Mouse (Mus musculus) left cerebral cortex, adult 2 months (tissue): ENCODE results near the gene C1ra. TPM values are rescaled to one million over a fixed set of nuclear protein-coding genes. Genes with fewer than 3 reads are reported as not detected.
"Not testable (repeated sequence)": the region's sequence is repeated elsewhere in the genome, so short reads cannot be mapped to it uniquely, and the experiment has no call there.

Experiments
- DNase-seq, 2 experiments: peaks; one replicate each; pipeline ENCODE4 v3.0.0; 2021 to 2022; ENCODE audit warnings: low spot score in 2 of 2, mixed read lengths in 1 of 2; ENCODE audit errors: extremely low spot score in 1 of 2
- H3K27ac ChIP-seq: fragments of 200-600 bp; 2 replicates; pipeline ENCODE4 v1.8.1; 2022
- H3K4me3 ChIP-seq: fragments of 200-600 bp; 2 replicates; pipeline ENCODE4 v1.8.1; 2022
- CTCF ChIP-seq: fragments of 200-600 bp; IDR thresholded peaks from 2 replicates; pipeline ENCODE4 v1.8.1; 2022; ENCODE audit warnings: antibody characterized with exemption, mild to moderate bottlenecking, moderate library complexity
- intact Hi-C: fragments of 180-260 bp; cut with DNase I; formaldehyde crosslinking; loops from one replicate; pipeline ENCODE4 v1.15.1; 2025
- total RNA-seq, 2 experiments: library from RNA; stranded (reverse); gene quantifications; 2 replicates each; pipeline ENCODE4 v1.2.3; 2021

C1ra gene
- total RNA-seq, 2 experiments from 2014 or later: 1.5 to 1.8 TPM

- H3K4me3 ChIP-seq: no peak overlapping the region
- no peak for DNase-seq
- no peak for TF ChIP-seq CTCF
- H3K27ac ChIP-seq: no peak overlapping the region
- intact Hi-C loops: no loop called here
Observed at GRCm38 (mm10) chr6:124527881-124528280, 15.7 kb downstream of the C1ra start.

GRCm38 (mm10) chr6:124531077-124531476 lies 18.9 kb downstream of the C1ra start:
- H3K4me3 ChIP-seq: no peak overlapping the region
- intact Hi-C loops: no loop called here
- H3K27ac ChIP-seq: no peak overlapping the region
- DNase-seq: no peak
- no peak for TF ChIP-seq CTCF

GRCm38 (mm10) chr6:124536125-124536829 lies 24.1 kb downstream of the C1ra start:
- intact Hi-C loops, H3K27ac ChIP-seq, H3K4me3 ChIP-seq, DNase-seq: not testable (repeated sequence)

- H3K27ac ChIP-seq, H3K4me3 ChIP-seq, DNase-seq, intact Hi-C loops: not testable (repeated sequence)
Observed at GRCm38 (mm10) chr6:124541176-124541575, 29.0 kb downstream of the C1ra start.

- not testable (repeated sequence) for H3K4me3 ChIP-seq, H3K27ac ChIP-seq
- TF ChIP-seq CTCF: peak; percentile 68
- peak; percentile 26 to 49 for DNase-seq
- intact Hi-C loops: loop anchor here (1.0 to 2.0 kb wide), 3 partner anchors 29 to 61 kb away; partner anchors contain the start of genes C1ra and C1rl
Observed at GRCm38 (mm10) chr6:124542284-124542683, 30.1 kb downstream of the C1ra start, which contains the start of gene C1s1. Gene C1s1, minus strand, starts transcription at chr6:124542359.

GRCm38 (mm10) chr6:124544466-124544865 lies 32.3 kb downstream of the C1ra start:
- Histone ChIP-seq H3K4me3 (no peak overlapping the region), H3K27ac (no peak overlapping the region)
- no peak for DNase-seq
- intact Hi-C loops: no loop called here
- TF ChIP-seq CTCF: peak; percentile 34

GRCm38 (mm10) chr6:124545425-124545824 lies 33.2 kb downstream of the C1ra start:
- intact Hi-C loops: no loop called here
- peak; percentile 21 for TF ChIP-seq CTCF
- Histone ChIP-seq H3K4me3 (no peak overlapping the region), H3K27ac (no peak overlapping the region)
- no peak for DNase-seq

- DNase-seq, H3K4me3 ChIP-seq, intact Hi-C loops, H3K27ac ChIP-seq: not testable (repeated sequence)
Observed at GRCm38 (mm10) chr6:124547979-124548378, 35.8 kb downstream of the C1ra start.

- Histone ChIP-seq H3K27ac (no peak overlapping the region), H3K4me3 (no peak overlapping the region)
- intact Hi-C loops: no loop called here
- no peak for TF ChIP-seq CTCF
- no peak for DNase-seq
Observed at GRCm38 (mm10) chr6:124549023-124549550, 36.9 kb downstream of the C1ra start.

GRCm38 (mm10) chr6:124552766-124553165 lies 40.6 kb downstream of the C1ra start:
- Histone ChIP-seq H3K27ac (no peak overlapping the region), H3K4me3 (no peak overlapping the region)
- DNase-seq: no peak
- intact Hi-C loops: no loop called here
- no peak for TF ChIP-seq CTCF

- H3K27ac ChIP-seq, DNase-seq, H3K4me3 ChIP-seq, intact Hi-C loops: not testable (repeated sequence)
Observed at GRCm38 (mm10) chr6:124555956-124556355, 43.8 kb downstream of the C1ra start.

- DNase-seq, H3K4me3 ChIP-seq, H3K27ac ChIP-seq, intact Hi-C loops: not testable (repeated sequence)
Observed at GRCm38 (mm10) chr6:124561156-124561555, 49.0 kb downstream of the C1ra start.

- H3K4me3 ChIP-seq, intact Hi-C loops, DNase-seq, H3K27ac ChIP-seq: not testable (repeated sequence)
Observed at GRCm38 (mm10) chr6:124561611-124562010, 49.4 kb downstream of the C1ra start.
